Mouse (Mus musculus) central nervous system, embryonic 11.5 days (tissue): ENCODE data around the gene Gpatch2l. TPM values are rescaled to one million over a fixed set of nuclear protein-coding genes. Genes with fewer than 3 reads are reported as not detected.

Experiments
- polyA plus RNA-seq: library from polyadenylated mRNA; depleted of rRNA; stranded (reverse); fragments of >200 nt; gene quantifications from 2 replicates; pipeline ENCODE4 v1.2.3, GENCODE M21; 2012; rRNA removed

Gene Gpatch2l
- 16.0 and 18.4 TPM in 2 replicates for polyA plus RNA-seq

DNA sequence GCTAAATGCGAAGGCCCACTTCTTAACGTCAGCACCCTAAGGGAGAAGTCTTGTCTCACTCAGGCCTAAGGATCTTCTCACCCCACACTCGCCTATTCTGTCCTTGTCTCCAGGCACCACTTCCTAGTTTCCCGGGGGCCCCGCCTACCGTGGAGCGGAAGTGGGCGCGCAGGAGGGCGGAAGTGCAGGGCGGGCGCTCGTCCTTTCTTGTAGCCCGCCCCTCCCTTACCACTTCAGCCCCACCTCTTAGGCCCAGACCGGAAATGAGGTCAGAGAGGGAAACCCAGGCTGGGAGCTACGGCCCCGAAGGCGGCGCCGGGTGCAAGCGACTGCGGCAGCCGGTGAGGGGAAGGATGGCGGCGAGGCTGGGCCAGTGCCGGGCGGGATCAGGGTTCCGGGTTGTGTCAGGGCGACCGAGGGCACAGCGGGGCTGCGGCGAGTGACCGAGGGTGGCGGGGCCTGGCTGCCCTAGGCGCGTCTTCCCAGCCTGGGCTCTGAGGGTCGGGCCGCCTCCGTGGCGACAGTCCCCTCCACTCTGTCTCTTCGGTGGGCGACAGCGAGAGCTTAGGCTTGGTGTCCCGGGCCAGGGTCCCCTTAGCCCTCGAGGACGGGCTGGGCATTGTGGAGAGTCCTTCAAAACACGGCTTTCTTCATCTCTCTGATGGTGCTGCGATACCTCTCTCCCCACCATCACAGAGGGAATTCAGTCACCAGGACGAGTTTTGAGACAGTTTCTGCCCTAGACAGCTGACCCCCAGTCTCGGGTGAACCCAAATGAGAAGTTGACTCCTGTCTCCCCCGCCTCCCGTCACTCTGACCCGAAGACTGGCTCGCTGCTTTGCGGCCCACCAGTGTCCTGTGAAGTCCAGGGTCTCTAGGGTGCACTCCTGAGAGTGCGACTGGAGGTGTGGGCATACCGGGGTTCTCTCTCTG lies at the start of gene Gpatch2l:
Gpatch2l (plus strand) TSS at position 255 of the 933 bp plus-strand sequence.

Other genes with a start within 250 kb of the Gpatch2l start
- 6.7 and 18.5 TPM in 2 replicates for gene Tgfb3, start 162.8 kb upstream of the Gpatch2l start, polyA plus RNA-seq
- gene Ift43, start 159.3 kb upstream of the Gpatch2l start, polyA plus RNA-seq: 47.8 and 91.5 TPM in 2 replicates
- 1.6 and 1.8 TPM in 2 replicates for gene Esrrb, start 119.3 kb downstream of the Gpatch2l start, polyA plus RNA-seq